In genomic region chr17:10078536-10079319, GRCm38 (mm10) we compare ENCODE assay signal across 20 mouse cellular contexts.
A peak's percentile ranks its signal among the peaks of the same experiment; 100 is the strongest.
DNase-seq lines count a peak whose midpoint lies in the region; ATAC-seq and TF ChIP-seq lines count a peak whose summit lies in the region.
"Had no signal": no experiment of that assay in that cellular context is flagged by ENCODE, and none has a peak within 500 bp of the region (broad histone marks: within the 10 kb centered on the region; RNA-seq: fewer than 3 reads in every experiment).

No protein-coding gene starts in this region.

- H3K27me3 ChIP-seq in hindbrain, embryonic 10.5 days (ENCODE audit: insufficient read depth, poor library complexity, severe bottlenecking), result no peaks in the 10 kb centered on the region
- H3K27me3 ChIP-seq in hindbrain, embryonic 14.5 days (ENCODE audit: control insufficient read depth, insufficient read depth, low read length), result no peaks in the 10 kb centered on the region
- H3K27me3 ChIP-seq in ES-Bruce4 (ENCODE audit: control insufficient read depth, insufficient read depth, low read length, poor library complexity, severe bottlenecking), result no peaks in the 10 kb centered on the region
- H3K27me3 ChIP-seq in limb, embryonic 10.5 days (ENCODE audit: low read depth, poor library complexity, severe bottlenecking), result no peaks in the 10 kb centered on the region
- H3K27me3 ChIP-seq: heart, embryonic 15.5 days; hindbrain, embryonic 15.5 days; neural tube, embryonic 15.5 days had no signal

- no peak overlapping the region for H3K4me3 ChIP-seq in hindbrain, embryonic 10.5 days
- H3K4me3 ChIP-seq in hindbrain, embryonic 14.5 days (replicated peaks; ENCODE audit: low read length), result no peak overlapping the region
- H3K4me3 ChIP-seq in ES-Bruce4 (ENCODE audit: low read depth, low read length), result no peak overlapping the region
- no peak overlapping the region for H3K4me3 ChIP-seq in limb, embryonic 10.5 days
- H3K4me3 ChIP-seq: embryonic facial prominence, embryonic 15.5 days; heart, embryonic 15.5 days; hindbrain, embryonic 15.5 days; neural tube, embryonic 15.5 days had no signal

- ATAC-seq in hindbrain, embryonic 14.5 days (ENCODE audit: low FRiP score), result no peak
- ATAC-seq: intestine, postnatal 0 days had no signal

- peak; percentile 33 for DNase-seq in embryo, embryonic 10.5 days (ENCODE audit: low spot score)
- DNase-seq in embryo, embryonic 10 days (ENCODE audit: low spot score), result no peak
- DNase-seq in hindbrain, embryonic 10.5 days (ENCODE audit: low spot score), result peak; percentile 21
- DNase-seq in hindbrain, embryonic 14.5 days (ENCODE audit: low spot score), result no peak
- DNase-seq in brain, embryonic 14.5 days (ENCODE audit: low read depth), result peak; percentile 61
- no peak for DNase-seq in urinary bladder, postnatal 14 days (ENCODE audit: low spot score)
- DNase-seq in limb, embryonic 10.5 days (ENCODE audit: low spot score), result no peak
- DNase-seq: adrenal gland, adult 2 months; cerebellum, adult 9-11 months; gastrocnemius, postnatal 10 days; layer of hippocampus, postnatal 36 days; liver; lung, postnatal 14 days; thymus, postnatal 25 days had no signal

- H3K9me3 ChIP-seq in hindbrain, embryonic 10.5 days, result no peaks in the 10 kb centered on the region
- no peaks in the 10 kb centered on the region for H3K9me3 ChIP-seq in hindbrain, embryonic 14.5 days (ENCODE audit: control insufficient read depth, low read length)
- peaks cover 18% of the 10 kb centered on the region for H3K9me3 ChIP-seq in ES-Bruce4 (replicated peaks; ENCODE audit: control insufficient read depth, insufficient read depth, low read length, poor library complexity, severe bottlenecking)
- no peaks in the 10 kb centered on the region for H3K9me3 ChIP-seq in limb, embryonic 10.5 days (replicated peaks)
- H3K9me3 ChIP-seq: embryonic facial prominence, embryonic 15.5 days; heart, embryonic 15.5 days; hindbrain, embryonic 15.5 days; neural tube, embryonic 15.5 days had no signal

- no peak for TF ChIP-seq POLR2A in ES-Bruce4 (IDR thresholded peaks at IDR 0.05; ENCODE audit: insufficient read depth, low read length)
- no peak for TF ChIP-seq POLR2A in brain, embryonic 14.5 days (IDR thresholded peaks at IDR 0.05; ENCODE audit: borderline replicate concordance, extremely low read depth, insufficient read depth, insufficient read length, poor library complexity, severe bottlenecking)

- no peaks in the 10 kb centered on the region for H3K36me3 ChIP-seq in hindbrain, embryonic 10.5 days
- H3K36me3 ChIP-seq in hindbrain, embryonic 14.5 days (replicated peaks; ENCODE audit: control insufficient read depth, insufficient read depth), result no peaks in the 10 kb centered on the region
- no peaks in the 10 kb centered on the region for H3K36me3 ChIP-seq in ES-Bruce4 (ENCODE audit: control insufficient read depth, insufficient read depth, low read length, poor library complexity, severe bottlenecking)
- no peaks in the 10 kb centered on the region for H3K36me3 ChIP-seq in limb, embryonic 10.5 days
- H3K36me3 ChIP-seq: embryonic facial prominence, embryonic 15.5 days; heart, embryonic 15.5 days; hindbrain, embryonic 15.5 days; neural tube, embryonic 15.5 days had no signal

- no peak overlapping the region for H3K4me2 ChIP-seq in hindbrain, embryonic 14.5 days (replicated peaks)
- H3K4me2 ChIP-seq: embryonic facial prominence, embryonic 15.5 days; heart, embryonic 15.5 days; hindbrain, embryonic 15.5 days; neural tube, embryonic 15.5 days had no signal

- no peak for TF ChIP-seq CTCF in ES-Bruce4 (IDR thresholded peaks at IDR 0.05; ENCODE audit: low read depth, low read length)
- no peak for TF ChIP-seq CTCF in brain, embryonic 14.5 days (IDR thresholded peaks at IDR 0.05; ENCODE audit: borderline replicate concordance, extremely low read depth, insufficient read depth, insufficient read length)

- WGBS in hindbrain, embryonic 10.5 days, result 27% methylated on average over 7 of the region's 7 CpGs
- WGBS in hindbrain, embryonic 14.5 days, result 13% methylated on average over 7 of the region's 7 CpGs
- 49% methylated on average over 7 of the region's 7 CpGs for WGBS in limb, embryonic 10.5 days

- H3K27ac ChIP-seq in hindbrain, embryonic 10.5 days, result peak overlapping the region; percentile 78
- no peak overlapping the region for H3K27ac ChIP-seq in hindbrain, embryonic 14.5 days
- H3K27ac ChIP-seq in ES-Bruce4 (ENCODE audit: insufficient read depth, low read length), result peak overlapping the region; percentile 81
- H3K27ac ChIP-seq in limb, embryonic 10.5 days, result no peak overlapping the region
- H3K27ac ChIP-seq: embryonic facial prominence, embryonic 15.5 days; hindbrain, embryonic 15.5 days; neural tube, embryonic 15.5 days had no signal

- H3K4me1 ChIP-seq in hindbrain, embryonic 10.5 days (replicated peaks), result peaks cover 43% of the 10 kb centered on the region
- no peaks in the 10 kb centered on the region for H3K4me1 ChIP-seq in hindbrain, embryonic 14.5 days (replicated peaks; ENCODE audit: control insufficient read depth, insufficient read depth, low read length)
- peaks cover 4% of the 10 kb centered on the region for H3K4me1 ChIP-seq in ES-Bruce4 (ENCODE audit: control insufficient read depth, insufficient read depth, low read length)
- H3K4me1 ChIP-seq in limb, embryonic 10.5 days, result no peaks in the 10 kb centered on the region
- H3K4me1 ChIP-seq: embryonic facial prominence, embryonic 15.5 days had no signal

- no peak overlapping the region for H3K9ac ChIP-seq in hindbrain, embryonic 14.5 days
- H3K9ac ChIP-seq in ES-Bruce4 (ENCODE audit: low read depth, poor library complexity, severe bottlenecking), result no peak overlapping the region
- H3K9ac ChIP-seq: embryonic facial prominence, embryonic 15.5 days; heart, embryonic 15.5 days; hindbrain, embryonic 15.5 days; neural tube, embryonic 15.5 days had no signal

- TF ChIP-seq EP300 in ES-Bruce4 (IDR thresholded peaks at IDR 0.05; ENCODE audit: insufficient read depth, low read depth, low read length), result peak; percentile 94

Comparison
In these comparisons a context has a peak if more than half of its experiments do, and no peak if none do; other contexts are left out.
1. DNase-seq: peak in embryo, embryonic 10.5 days (single experiment), hindbrain, embryonic 10.5 days (single experiment) and brain, embryonic 14.5 days (single experiment); none in embryo, embryonic 10 days (single experiment), hindbrain, embryonic 14.5 days (single experiment), urinary bladder, postnatal 14 days (single experiment) and limb, embryonic 10.5 days (single experiment).
2. H3K27ac ChIP-seq: peak in hindbrain, embryonic 10.5 days (single experiment) and ES-Bruce4 (single experiment); none in hindbrain, embryonic 14.5 days (single experiment) and limb, embryonic 10.5 days (single experiment).